Mouse (Mus musculus) layer of hippocampus, postnatal 14 days (tissue): Measurements from ENCODE around the gene Dlgap3. TPM values are rescaled to one million over a fixed set of nuclear protein-coding genes. Genes with fewer than 3 reads are reported as not detected.

Source experiments
- DNase-seq, 2 experiments: peaks; one replicate each; pipeline ENCODE4 v3.0.0; 2021 to 2022; ENCODE audit warnings: low spot score in 2 of 2, mixed read lengths in 1 of 2
- total RNA-seq, 2 experiments: library from RNA; stranded (reverse); gene quantifications; 2 replicates each; pipeline ENCODE4 v1.2.3; 2021

Dlgap3 gene
- total RNA-seq, 2 experiments from 2014 or later, result 283 TPM

DNA sequence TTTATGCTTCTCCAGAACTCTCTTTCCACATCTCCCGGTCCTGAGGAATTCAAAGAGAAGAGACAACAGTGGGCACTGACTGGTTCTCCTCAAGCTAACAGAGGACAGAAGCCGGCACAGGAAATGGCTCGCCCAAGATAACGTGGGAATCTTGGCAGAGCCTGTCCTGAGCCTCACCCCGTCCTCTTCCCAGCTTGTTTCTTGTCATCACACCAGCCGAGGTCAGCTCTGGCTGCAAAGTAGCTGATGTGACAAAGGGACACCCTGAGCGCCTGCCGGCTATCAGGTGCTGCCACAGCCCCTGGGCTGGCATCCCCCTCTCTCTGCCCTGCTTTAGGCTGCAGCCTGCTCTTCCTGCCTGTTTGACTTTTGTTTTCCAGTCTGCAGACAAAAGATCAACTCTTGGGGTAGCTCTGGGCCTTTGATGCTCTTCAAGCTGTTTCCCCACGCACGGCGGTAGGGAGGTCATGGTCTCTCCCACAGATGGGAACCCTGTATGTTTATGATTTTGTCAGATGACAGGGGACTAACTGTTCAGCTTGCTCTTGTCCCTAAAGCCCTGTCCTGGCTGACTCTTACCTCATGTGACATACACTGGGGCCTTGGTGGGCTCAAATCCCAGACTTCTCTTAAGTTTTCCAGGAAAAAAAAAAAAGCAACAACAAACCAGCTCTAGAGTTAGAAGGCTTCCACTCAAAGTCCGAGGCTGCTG lies 89.3 kb downstream of the Dlgap3 start:
- no peak for DNase-seq

DNA sequence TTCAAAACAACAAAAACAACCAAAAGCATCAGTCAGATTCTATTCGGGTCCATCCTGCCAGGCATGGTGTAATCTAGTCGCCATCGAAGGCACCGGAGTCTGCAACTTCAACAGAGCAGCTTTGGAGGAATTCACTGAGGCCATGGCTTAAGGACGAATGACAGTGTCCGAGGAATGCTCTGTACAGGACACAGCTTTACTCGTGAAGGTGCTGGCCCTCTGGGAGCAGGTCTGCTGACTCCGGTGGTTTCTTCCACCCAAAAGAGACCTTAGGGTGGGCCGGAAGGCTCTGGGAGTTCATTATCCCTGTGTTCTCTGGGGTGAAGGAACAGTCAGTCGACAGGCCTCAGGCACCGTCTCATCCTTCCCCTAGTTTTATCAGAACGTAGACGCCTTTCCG lies 92.6 kb downstream of the Dlgap3 start:
- no peak for DNase-seq

DNA sequence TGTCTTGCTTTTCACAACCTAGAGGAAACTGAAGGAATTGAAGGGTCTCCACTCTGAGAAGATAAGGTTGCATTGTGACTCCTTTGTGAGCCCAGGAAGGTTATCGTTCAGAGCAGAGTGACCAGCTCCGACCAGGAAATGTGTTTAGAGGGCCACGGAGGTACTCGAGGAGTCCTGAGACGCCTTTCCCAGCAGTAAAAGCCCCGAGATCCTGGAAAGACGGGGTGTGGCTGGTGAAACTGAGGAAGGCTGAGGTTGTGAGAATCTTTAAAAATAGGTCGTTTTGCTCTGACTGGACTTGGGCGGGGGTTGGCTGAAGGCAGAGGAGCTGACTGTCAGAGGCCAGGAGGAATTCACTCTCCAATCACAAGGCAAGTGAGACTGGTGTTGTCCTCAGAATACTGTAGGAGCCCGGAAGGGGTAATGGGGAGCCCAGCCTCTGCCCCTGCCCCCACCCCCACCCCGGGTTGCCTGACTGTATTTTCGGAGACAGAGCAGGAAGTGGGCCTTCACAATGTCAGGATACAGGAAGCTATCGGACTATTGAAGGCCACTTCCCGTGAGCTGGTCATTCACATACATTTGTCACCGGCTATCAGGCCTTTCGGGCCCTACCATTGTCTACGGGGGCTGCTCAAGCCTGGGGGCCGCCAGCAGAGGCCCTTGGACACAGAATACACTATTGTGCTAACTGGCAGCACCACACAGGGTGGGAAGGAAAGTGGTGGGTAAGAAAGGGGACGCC lies 94.6 kb downstream of the Dlgap3 start:
- DNase-seq, result no peak

DNA sequence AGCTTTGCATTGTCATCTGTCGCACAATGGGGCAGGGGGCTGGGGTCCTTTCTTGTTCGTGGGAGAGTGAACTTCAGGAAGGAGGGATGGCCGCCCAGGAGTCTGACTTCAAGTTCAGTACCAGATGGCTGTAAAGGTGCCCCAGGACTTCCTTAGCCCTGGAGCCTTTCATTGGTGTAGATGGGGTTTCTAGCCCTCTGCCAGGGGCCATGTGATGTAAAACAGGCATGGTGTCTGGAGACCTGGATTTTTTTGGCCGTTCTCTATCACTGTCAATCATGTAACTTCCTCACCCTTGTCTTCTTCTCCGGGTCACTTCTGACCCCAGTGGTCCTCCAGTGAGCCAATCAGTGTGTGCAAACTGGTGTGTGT lies 95.2 kb downstream of the Dlgap3 start:
- DNase-seq, result no peak

DNA sequence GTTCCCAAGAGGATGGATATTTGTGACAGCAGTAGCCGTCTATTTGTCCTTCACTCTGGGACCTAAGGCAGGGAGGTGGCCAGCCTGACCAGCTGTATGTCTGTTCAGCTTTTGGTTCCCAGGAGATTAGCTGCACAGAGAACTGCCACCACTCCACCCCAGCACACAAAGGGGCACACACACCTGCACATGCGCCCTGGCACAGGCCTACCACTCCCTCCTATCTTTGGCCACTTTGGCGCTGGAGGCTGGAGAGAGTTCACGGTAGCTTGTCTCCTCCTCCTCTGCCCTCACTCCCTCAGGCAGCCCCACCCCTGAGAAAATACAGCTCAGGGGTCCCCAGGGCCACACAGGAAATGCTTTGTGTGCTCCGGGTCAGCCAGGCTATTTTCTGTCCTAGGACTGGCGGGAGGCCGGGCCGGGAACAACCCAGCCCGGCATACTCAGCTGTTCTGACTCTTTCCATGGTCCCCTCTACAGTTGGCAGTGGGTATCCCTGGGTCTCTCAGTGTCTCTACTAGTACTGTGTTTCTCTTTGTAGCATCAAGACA lies 109.5 kb downstream of the Dlgap3 start:
- DNase-seq, result no peak

DNA sequence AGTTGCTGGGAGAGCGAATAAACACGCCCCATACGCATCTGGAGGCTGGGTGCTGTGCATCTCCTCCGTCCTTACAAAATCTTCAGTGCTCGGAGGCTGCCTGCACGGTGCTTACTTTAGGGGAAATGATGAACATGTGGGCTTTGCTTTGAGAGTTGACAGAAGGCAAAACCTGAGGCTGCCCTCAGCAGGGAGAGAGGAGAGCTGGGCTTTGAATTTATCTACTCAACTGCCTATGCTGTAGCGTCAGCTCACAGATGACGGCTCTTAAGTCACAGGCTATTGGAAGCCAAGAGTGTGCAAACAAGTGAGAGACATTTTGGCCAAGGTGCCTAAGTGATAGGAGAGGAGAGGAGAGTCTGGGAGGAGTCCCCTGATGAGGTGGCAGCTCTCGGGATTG lies 110.2 kb downstream of the Dlgap3 start:
- DNase-seq, result no peak

Other genes starting within 250 kb of the Dlgap3 start
- gene Zmym4, start 201.1 kb upstream of the Dlgap3 start, total RNA-seq, result 10 to 100 TPM; 46.0 to 49.0 TPM
- gene Sfpq, start 147.9 kb upstream of the Dlgap3 start, total RNA-seq, result 100 to 1,000 TPM; 303 to 304 TPM
- gene Zmym1, start 108.1 kb upstream of the Dlgap3 start, total RNA-seq, result 10 to 100 TPM; 10.3 to 10.6 TPM
- gene Zmym6, start 91.8 kb upstream of the Dlgap3 start, total RNA-seq, result 10 to 100 TPM; 31.0 to 31.6 TPM
- 1 to 10 TPM; 3.1 to 3.6 TPM for gene Tmem35b, start 45.5 kb upstream of the Dlgap3 start, total RNA-seq
- gene Smim12, start 74.6 kb downstream of the Dlgap3 start, total RNA-seq, result 10 to 100 TPM; 43.2 to 45.5 TPM
- gene Gja4, start 144.8 kb downstream of the Dlgap3 start, total RNA-seq, result 1 to 10 TPM; 7.7 to 8.6 TPM
- 1 to 10 TPM in 1 of 2 experiments, under 1 TPM in 1; 0.35 to 1.0 TPM for gene Gjb3, start 161.6 kb downstream of the Dlgap3 start, total RNA-seq
- not detected for gene Gjb4, start 184.9 kb downstream of the Dlgap3 start, total RNA-seq
- not detected for gene Gjb5, start 189.0 kb downstream of the Dlgap3 start, total RNA-seq